Mouse (Mus musculus): ENCODE results near the gene Zfp652.

- TF ChIP-seq GATA1 (IDR thresholded peaks at IDR 0.05; ENCODE audit: borderline replicate concordance, low read length) (no peak), FLI1 (IDR thresholded peaks at IDR 0.05; ENCODE audit: low read length) (no peak)
These were observed 52.9 kb downstream of the Zfp652 start for GRCm38 (mm10) chr11:95765334-95765733.

Data from megakaryocyte, embryonic 14.5 days (primary cell).